Mouse (Mus musculus): ENCODE measurements around the gene Gpnmb. TPM values are rescaled to one million over a fixed set of nuclear protein-coding genes. Genes with fewer than 3 reads are reported as not detected.
A peak's percentile ranks its signal among the peaks of the same experiment; 100 is the strongest.

Gpnmb gene
- total RNA-seq, 2 experiments from 2014 or later, result 1.2 to 1.3 TPM

DNA sequence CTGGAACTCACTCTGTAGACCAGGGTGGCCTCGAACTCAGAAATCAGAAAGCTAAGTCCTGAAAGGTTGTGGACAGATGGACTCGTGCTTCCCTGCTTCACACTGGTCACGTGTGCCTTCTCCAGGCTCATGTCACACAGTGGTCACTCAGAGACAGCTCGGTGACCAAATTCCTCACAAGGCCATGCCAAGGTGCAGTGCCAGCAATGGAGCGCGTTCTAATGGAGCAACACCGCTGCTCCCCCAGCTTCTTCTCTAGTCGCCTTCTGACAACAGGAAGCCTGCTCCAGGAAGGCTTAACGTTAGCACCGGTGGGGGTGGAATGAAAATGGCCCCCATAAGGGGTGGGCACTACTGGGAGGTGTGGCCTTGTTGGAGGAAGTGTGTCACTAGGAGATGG lies 58.6 kb downstream of the Gpnmb start:
- no peak for DNase-seq (ENCODE audit: low spot score in 2 of 2)

DNA sequence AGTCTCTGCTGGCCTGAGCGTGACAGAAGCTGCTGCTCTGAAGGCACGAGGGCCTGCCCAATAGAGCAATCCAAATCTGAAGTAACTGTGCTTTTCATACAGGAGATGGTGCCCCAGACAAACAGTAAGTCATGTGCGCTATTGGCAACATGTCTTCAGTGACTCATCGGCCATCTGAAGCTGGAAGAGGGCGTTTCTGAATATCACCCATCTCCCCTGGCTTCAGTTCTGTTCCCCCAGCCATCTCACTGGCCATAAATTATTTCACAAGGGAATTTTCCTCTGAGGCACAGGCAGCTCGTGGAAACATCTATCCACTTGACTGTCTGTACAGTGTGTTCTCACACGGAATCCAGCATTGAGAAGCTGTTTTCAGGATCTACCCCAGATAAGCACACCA lies 60.1 kb downstream of the Gpnmb start:
- DNase-seq (ENCODE audit: low spot score in 2 of 2), result peak in 1 of 2 experiments; percentile 44

DNA sequence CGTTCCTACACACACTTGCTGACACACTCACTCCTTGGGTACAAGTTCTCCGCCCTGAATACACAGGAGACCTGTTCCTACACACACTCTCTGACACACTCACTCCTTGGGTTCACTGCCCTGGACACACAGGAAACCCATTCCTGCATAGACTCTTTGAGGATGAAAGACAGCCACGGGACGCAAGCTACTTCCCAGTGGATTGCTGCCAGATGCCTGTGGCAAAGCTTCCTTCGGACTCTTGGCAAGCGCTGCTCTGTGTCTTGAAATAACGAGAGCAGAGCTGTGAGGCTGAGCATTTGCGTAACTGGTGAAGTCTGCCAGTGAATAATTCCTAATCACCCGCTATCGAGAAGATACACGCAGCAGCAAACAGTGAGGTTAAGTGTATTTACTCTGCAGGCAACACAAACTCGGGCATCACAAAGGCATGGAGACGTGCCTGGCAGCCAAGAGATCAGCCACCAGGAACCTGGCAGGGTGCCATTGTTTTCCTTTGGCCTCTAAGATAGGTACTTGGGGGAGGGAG lies 60.7 kb downstream of the Gpnmb start:
- peak; percentile 25 to 74 for DNase-seq (ENCODE audit: low spot score in 2 of 2)

DNA sequence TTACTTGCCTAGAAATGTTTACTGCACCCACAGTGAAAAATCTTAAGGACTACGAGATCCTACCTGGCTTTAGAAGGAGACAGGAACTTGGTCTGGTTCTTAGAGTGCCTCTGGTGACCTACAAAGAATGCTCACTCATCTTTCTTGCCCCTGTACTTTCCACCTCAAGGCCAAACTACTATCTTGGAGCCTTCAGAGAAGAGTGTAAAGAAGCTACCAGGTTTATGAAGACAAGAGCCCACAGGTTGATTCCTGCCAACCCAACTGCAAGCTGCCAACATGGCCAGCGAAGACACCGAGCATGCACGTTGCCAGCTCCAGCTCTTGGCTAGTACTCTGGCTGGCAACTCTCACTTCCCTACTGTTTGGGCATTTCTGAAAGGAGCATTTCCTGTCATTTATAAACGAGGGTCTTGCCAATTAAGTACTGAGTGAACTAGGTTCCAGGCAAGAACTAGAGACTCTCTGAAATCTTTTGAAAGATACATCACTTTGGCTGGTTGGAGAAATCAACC lies 61.3 kb downstream of the Gpnmb start:
- no peak for DNase-seq (ENCODE audit: low spot score in 2 of 2)

DNA sequence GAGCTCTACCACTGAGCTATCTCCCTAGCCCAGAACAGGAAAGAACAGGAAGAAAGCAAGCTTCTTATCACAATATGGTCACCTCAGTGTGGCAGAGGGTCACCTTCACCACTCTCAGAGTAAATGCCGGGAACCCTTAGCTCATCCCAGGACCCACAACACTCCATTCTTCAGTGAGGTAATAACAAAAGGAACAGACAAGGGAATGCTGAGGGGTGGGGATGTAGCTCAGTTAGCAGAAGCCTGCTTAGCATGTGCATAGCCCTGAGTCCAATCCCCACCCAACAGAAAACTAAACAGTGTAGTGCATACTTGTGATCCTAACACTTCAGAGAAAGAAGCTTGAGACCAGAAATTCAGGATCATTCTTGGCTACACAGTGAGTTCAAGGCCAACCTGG lies 62.7 kb downstream of the Gpnmb start:
- DNase-seq (ENCODE audit: low spot score in 2 of 2), result no peak

DNA sequence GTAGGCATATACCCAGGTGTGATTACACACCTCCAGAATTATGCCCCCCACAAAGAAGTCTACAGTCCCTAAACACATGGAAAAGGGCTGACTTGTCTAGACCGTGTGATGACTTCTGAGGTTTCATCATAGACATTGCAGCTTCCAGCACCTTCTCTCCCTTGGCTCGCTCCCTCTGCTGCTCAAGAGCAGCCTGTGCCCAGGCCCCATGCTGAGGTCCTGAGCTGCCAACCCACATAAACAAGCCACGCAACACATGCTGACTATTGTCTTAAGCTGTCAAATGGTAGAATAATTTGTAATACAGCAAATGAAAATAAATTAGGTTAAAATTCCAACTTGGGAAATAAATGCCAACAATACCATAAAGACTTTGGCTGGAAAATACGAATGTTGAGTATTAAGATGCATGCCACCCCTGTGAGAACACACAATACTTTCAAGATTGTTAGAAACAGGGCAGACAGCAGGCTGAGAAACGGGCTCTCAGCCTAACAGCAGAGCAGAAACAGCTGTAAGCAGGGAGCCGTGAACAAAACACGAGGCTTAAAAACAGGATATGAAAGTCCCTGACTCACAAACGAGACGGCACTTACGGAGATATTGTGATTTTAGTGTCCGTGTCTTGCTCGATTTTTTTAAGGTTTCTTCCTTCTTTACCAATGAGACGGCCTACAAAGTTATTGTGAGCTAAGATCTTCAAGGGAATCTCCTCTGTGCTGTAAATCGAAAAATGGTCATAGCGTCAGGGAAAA lies 70.6 kb downstream of the Gpnmb start:
- DNase-seq (ENCODE audit: low spot score in 2 of 2), result no peak

DNA sequence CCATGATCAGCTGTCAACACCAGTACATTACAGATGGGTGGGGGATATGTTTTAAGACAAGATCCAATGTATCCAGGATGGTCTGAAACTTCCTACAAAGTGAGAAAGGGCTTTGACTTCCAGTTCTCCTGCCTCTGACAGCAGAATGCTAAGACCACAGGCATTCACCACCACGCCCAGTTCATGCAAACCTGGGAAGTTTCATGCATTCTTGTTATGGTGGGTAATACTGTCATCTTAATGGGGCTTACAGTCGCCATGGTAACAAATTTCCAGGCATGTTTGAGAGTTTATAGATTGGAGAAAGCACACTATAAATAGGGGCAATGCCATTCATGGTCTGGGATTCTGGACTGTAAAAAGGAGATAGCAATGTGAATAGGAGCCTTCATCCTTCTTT lies 72.8 kb downstream of the Gpnmb start:
- no peak for DNase-seq (ENCODE audit: low spot score in 2 of 2)

DNA sequence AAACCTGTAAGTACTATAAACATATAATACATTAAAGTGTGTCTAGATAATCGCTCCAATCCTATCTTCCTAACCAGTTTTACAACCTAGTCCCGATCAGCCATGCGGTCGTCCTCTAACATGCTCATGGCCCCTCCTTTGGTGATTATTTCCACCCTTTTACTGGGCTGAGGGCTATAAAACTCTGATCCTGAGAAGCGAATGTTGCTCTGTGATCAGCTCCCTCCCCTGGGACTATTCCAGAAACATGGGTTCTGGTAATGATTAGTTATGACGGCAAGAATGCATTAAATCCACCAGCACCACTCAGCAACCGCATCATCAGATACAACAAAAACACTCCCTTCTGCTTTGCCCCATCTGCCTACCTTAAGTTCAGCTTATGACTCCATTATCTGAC lies 77.5 kb downstream of the Gpnmb start:
- DNase-seq (ENCODE audit: low spot score in 2 of 2), result no peak

DNA sequence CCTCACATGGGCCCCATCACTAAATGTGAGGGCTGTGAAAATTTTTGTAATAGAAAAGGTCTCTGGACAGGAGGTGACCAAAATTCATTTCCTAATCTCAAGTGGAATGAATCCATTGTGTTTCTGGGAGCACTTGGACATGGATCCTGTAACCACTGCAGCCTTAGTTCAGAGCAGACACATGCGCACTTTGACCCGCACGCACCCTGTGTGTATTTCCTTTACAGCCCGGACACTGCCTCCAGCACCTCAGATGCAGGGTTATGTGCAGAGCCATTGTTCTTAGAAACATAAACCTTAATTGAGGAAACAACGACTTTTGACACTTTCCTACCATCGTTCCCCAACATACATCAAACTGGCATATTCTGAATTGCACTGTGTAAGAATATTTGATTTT lies 78.1 kb downstream of the Gpnmb start:
- DNase-seq (ENCODE audit: low spot score in 2 of 2), result no peak

DNA sequence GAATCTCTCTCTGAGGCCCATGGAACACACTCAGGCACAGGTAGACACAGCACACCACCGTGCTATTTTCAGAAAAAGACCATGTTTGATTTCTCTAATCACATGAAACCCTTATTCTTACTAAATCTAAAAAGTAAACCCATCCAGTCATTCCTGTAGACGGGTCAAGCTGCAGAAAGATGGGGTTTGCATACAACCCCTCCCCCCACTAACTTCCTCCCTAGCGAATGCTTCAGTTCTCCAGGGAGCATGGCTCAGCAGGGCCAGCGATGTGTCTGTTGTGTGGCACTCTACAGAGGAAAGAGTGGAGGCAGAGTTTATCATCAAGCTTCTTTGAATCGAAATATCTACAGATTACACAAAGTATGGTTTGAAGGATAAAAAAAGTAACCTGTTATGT lies 79.2 kb downstream of the Gpnmb start:
- DNase-seq (ENCODE audit: low spot score in 2 of 2), result no peak

DNA sequence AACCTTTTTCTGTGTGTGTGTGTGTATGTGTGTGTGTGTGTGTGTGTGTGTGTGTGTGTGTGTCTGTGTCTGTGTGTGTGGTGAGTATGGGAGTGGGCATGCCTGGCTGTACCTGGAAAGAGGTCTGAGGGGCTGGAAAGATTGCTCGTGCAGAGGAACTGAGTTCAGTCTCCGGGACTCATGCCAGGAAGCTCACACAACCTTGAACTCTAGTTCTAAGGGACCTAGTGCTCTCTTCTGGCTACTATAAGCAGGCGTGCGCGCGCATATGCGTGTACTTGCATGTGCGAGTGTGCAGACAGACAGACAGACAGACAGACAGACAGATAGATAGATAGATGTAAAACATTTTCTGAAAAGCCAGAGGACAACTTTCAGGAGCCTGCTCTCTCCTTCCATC lies 79.9 kb downstream of the Gpnmb start:
- no peak for DNase-seq (ENCODE audit: low spot score in 2 of 2)

DNA sequence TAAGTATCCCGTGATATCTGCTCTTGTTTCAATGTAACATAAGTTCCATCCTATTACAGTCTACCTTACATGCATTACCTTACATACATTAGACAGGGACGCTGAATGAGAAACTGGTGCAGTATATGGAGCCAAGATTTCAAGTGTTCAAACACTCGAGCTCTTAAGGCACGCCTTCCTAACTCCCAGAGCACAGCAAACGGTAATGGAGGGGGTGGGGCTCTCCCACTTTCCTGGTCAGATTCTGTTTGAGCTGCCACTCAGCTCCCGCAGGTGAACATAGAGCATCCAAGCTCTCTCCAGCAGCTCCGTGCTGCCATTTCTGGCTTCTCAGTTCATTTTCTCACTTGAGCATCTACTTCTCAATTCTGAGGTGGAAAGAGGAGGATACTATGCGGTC lies 82.1 kb downstream of the Gpnmb start:
- DNase-seq (ENCODE audit: low spot score in 2 of 2), result no peak

DNA sequence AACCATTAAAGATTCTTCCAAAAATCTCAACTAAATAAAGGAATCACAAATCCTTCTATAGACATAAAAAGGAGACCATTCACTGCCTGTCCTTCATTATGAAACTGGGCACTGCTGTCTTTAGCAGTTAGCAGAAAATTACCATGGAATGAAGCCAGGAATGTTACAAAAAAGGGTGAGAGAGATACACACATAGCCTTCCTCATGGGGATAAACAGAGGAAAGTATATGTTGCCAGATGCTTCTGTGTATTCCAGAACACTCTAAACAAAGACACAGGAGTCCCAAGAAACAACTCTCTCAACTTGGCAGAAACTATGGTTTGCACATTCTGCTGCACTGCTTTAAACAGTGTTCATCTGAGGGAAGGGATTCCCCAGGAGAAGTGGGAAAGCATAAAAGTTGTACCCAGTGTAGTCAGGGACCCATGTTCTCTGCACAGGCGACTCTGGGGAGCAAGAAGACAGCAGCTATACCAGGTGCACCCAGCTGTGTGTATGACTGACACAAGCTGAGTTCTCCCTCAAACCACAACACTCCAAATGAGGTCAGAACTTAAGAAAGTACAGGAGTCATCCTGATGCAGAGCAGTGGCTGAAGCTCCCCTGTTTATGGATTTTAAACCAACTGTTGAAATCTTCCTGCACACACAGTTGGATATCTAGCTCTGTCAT lies 83.3 kb downstream of the Gpnmb start:
- no peak for DNase-seq (ENCODE audit: low spot score in 2 of 2)

DNA sequence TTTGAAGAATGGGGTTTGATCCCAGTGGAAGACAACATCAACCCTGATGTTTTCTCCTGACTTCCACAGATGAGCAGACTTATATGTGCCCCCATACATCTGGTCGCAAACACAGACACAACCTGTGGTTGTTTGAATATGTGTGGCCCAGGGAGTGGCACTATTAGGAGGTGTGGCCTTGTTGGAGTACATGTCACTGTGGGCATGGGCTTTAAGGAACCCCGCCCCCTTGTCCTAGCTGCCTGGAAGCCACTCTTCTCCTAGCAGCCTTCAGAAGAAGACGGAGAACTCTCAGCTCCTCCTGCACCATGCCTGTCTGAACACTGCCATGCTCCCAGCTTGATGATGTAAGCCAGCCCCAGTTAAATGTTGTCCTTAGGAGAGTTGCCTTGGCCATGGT lies 84.0 kb downstream of the Gpnmb start:
- DNase-seq (ENCODE audit: low spot score in 2 of 2), result no peak

Other genes starting within 250 kb of the Gpnmb start
- gene Tmem176a, start 195.6 kb upstream of the Gpnmb start, total RNA-seq (2021), result 10 to 100 TPM; 18.9 to 30.2 TPM
- gene Tmem176b, start 195.1 kb upstream of the Gpnmb start, total RNA-seq (2021), result 10 to 100 TPM; 62.0 to 78.8 TPM
- gene Aoc1, start 163.7 kb upstream of the Gpnmb start, total RNA-seq (2021), result not detected
- not detected for gene 1600015I10Rik, start 106.7 kb upstream of the Gpnmb start, total RNA-seq (2021)
- not detected for gene Doxl2, start 61.6 kb upstream of the Gpnmb start, total RNA-seq (2021)
- not detected for gene Svs1, start 49.7 kb upstream of the Gpnmb start, total RNA-seq (2021)
- gene Malsu1, start 37.2 kb downstream of the Gpnmb start, total RNA-seq (2021), result 10 to 100 TPM; 41.6 to 44.8 TPM
- gene Igf2bp3, start 178.4 kb downstream of the Gpnmb start, total RNA-seq (2021), result 10 to 100 TPM; 18.6 to 20.8 TPM
- gene Tra2a, start 227.5 kb downstream of the Gpnmb start, total RNA-seq (2021), result 10 to 100 TPM; 36.9 to 42.3 TPM